Mouse (Mus musculus): ENCODE results near the gene Urah.
A peak's percentile ranks its signal among the peaks of the same experiment; 100 is the strongest.

The Urah gene

GRCm38 (mm10) chr7:140844905-140845665 is 10.3 kb downstream of the Urah start, which contains the start of gene Scgb1c1:
Gene Scgb1c1, plus strand, starts transcription at chr7:140845547.
- peaks cover 18% of the 10 kb centered on the region; the same call in 1 of the 2 replicates for H3K27me3 ChIP-seq (ENCODE audit: insufficient read depth, low read length)
- H3K4me1 ChIP-seq (replicated peaks; ENCODE audit: low read depth, low read length): peaks cover 88% of the 10 kb centered on the region
- H3K9me3 ChIP-seq (ENCODE audit: low read length): no peaks in the 10 kb centered on the region
- H3K36me3 ChIP-seq (ENCODE audit: insufficient read depth, low read length): no peaks in the 10 kb centered on the region
- peak within 1 kb of the TSS; percentile 10; the same call in 1 of the 2 replicates for H3K4me3 ChIP-seq (replicated peaks; ENCODE audit: low read length)
- TF ChIP-seq CTCF (conservative IDR thresholded peaks at IDR 0.05; ENCODE audit: low read length) (peak; percentile 62), NANOG (IDR thresholded peaks at IDR 0.05; ENCODE audit: borderline replicate concordance, low read length) (no peak), POU5F1 (IDR thresholded peaks at IDR 0.05; ENCODE audit: borderline replicate concordance, low read length) (no peak)

GRCm38 (mm10) chr7:140845683-140846082 is 10.9 kb downstream of the Urah start:
- H3K36me3 ChIP-seq (ENCODE audit: insufficient read depth, low read length): peaks cover 4% of the 10 kb centered on the region; the same call in 1 of the 2 replicates
- no peaks in the 10 kb centered on the region for H3K9me3 ChIP-seq (ENCODE audit: low read length)
- H3K27me3 ChIP-seq (ENCODE audit: insufficient read depth, low read length): peaks cover 16% of the 10 kb centered on the region; the same call in 1 of the 2 replicates
- H3K4me1 ChIP-seq (replicated peaks; ENCODE audit: low read depth, low read length): peaks cover 88% of the 10 kb centered on the region
- TF ChIP-seq POU5F1 (IDR thresholded peaks at IDR 0.05; ENCODE audit: borderline replicate concordance, low read length) (no peak), CTCF (conservative IDR thresholded peaks at IDR 0.05; ENCODE audit: low read length) (peak; percentile 29), NANOG (IDR thresholded peaks at IDR 0.05; ENCODE audit: borderline replicate concordance, low read length) (no peak)
- H3K4me3 ChIP-seq (replicated peaks; ENCODE audit: low read length): peak overlapping the region; percentile 10; the same call in 1 of the 2 replicates

- Histone ChIP-seq H3K27me3 (ENCODE audit: insufficient read depth, low read length) (peaks cover 16% of the 10 kb centered on the region; the same call in 1 of the 2 replicates), H3K4me1 (replicated peaks; ENCODE audit: low read depth, low read length) (peaks cover 86% of the 10 kb centered on the region), H3K9me3 (ENCODE audit: low read length) (no peaks in the 10 kb centered on the region), H3K36me3 (ENCODE audit: insufficient read depth, low read length) (peaks cover 12% of the 10 kb centered on the region), H3K4me3 (replicated peaks; ENCODE audit: low read length) (0 out of 2 replicates have a peak overlapping the region, but pooled peaks have one; percentile 1)
- no peak for TF ChIP-seq CTCF (conservative IDR thresholded peaks at IDR 0.05; ENCODE audit: low read length)
These were observed 11.9 kb downstream of the Urah start for GRCm38 (mm10) chr7:140846676-140847075.

- Histone ChIP-seq H3K4me3 (replicated peaks; ENCODE audit: low read length) (no peak within 1 kb of the TSS), H3K36me3 (ENCODE audit: insufficient read depth, low read length) (peaks cover 25% of the 10 kb centered on the region), H3K4me1 (replicated peaks; ENCODE audit: low read depth, low read length) (peaks cover 86% of the 10 kb centered on the region), H3K9me3 (ENCODE audit: low read length) (no peaks in the 10 kb centered on the region), H3K27me3 (ENCODE audit: insufficient read depth, low read length) (peaks cover 9% of the 10 kb centered on the region; the same call in 1 of the 2 replicates)
- TF ChIP-seq NANOG (IDR thresholded peaks at IDR 0.05; ENCODE audit: borderline replicate concordance, low read length): no peak
- TF ChIP-seq POU5F1 (IDR thresholded peaks at IDR 0.05; ENCODE audit: borderline replicate concordance, low read length): no peak
- no peak for TF ChIP-seq CTCF (conservative IDR thresholded peaks at IDR 0.05; ENCODE audit: low read length)
These were observed 13.2 kb downstream of the Urah start, which contains the start of gene Odf3 for GRCm38 (mm10) chr7:140847755-140848580. Gene Odf3, plus strand, starts transcription at chr7:140847805.

GRCm38 (mm10) chr7:140848591-140848990 is 13.8 kb downstream of the Urah start:
- no peaks in the 10 kb centered on the region for H3K9me3 ChIP-seq (ENCODE audit: low read length)
- no peak for TF ChIP-seq CTCF (conservative IDR thresholded peaks at IDR 0.05; ENCODE audit: low read length)
- TF ChIP-seq NANOG (IDR thresholded peaks at IDR 0.05; ENCODE audit: borderline replicate concordance, low read length): no peak
- TF ChIP-seq POU5F1 (IDR thresholded peaks at IDR 0.05; ENCODE audit: borderline replicate concordance, low read length): no peak
- H3K36me3 ChIP-seq (ENCODE audit: insufficient read depth, low read length): peaks cover 32% of the 10 kb centered on the region
- no peak overlapping the region for H3K4me3 ChIP-seq (replicated peaks; ENCODE audit: low read length)
- H3K27me3 ChIP-seq (ENCODE audit: insufficient read depth, low read length): peaks cover 5% of the 10 kb centered on the region; the same call in 1 of the 2 replicates
- H3K4me1 ChIP-seq (replicated peaks; ENCODE audit: low read depth, low read length): peaks cover 88% of the 10 kb centered on the region

- no peak overlapping the region for H3K4me3 ChIP-seq (replicated peaks; ENCODE audit: low read length)
- H3K27me3 ChIP-seq (ENCODE audit: insufficient read depth, low read length): no peaks in the 10 kb centered on the region; the same call in 1 of the 2 replicates
- no peaks in the 10 kb centered on the region for H3K9me3 ChIP-seq (ENCODE audit: low read length)
- H3K36me3 ChIP-seq (ENCODE audit: insufficient read depth, low read length): peaks cover 52% of the 10 kb centered on the region
- no peak for TF ChIP-seq NANOG (IDR thresholded peaks at IDR 0.05; ENCODE audit: borderline replicate concordance, low read length)
- TF ChIP-seq CTCF (conservative IDR thresholded peaks at IDR 0.05; ENCODE audit: low read length): no peak
- TF ChIP-seq POU5F1 (IDR thresholded peaks at IDR 0.05; ENCODE audit: borderline replicate concordance, low read length): no peak
- peaks cover 79% of the 10 kb centered on the region for H3K4me1 ChIP-seq (replicated peaks; ENCODE audit: low read depth, low read length)
These were observed 17.1 kb downstream of the Urah start for GRCm38 (mm10) chr7:140851916-140852315.

GRCm38 (mm10) chr7:140853386-140853785 is 18.6 kb downstream of the Urah start:
- H3K4me1 ChIP-seq (replicated peaks; ENCODE audit: low read depth, low read length): peaks cover 74% of the 10 kb centered on the region
- H3K4me3 ChIP-seq (replicated peaks; ENCODE audit: low read length): peak overlapping the region; percentile 90
- H3K9me3 ChIP-seq (ENCODE audit: low read length): no peaks in the 10 kb centered on the region
- H3K36me3 ChIP-seq (ENCODE audit: insufficient read depth, low read length): peaks cover 57% of the 10 kb centered on the region
- no peak for TF ChIP-seq POU5F1 (IDR thresholded peaks at IDR 0.05; ENCODE audit: borderline replicate concordance, low read length)
- no peak for TF ChIP-seq CTCF (conservative IDR thresholded peaks at IDR 0.05; ENCODE audit: low read length)
- TF ChIP-seq NANOG (IDR thresholded peaks at IDR 0.05; ENCODE audit: borderline replicate concordance, low read length): no peak
- H3K27me3 ChIP-seq (ENCODE audit: insufficient read depth, low read length): no peaks in the 10 kb centered on the region

GRCm38 (mm10) chr7:140854483-140854882 is 19.7 kb downstream of the Urah start:
- Histone ChIP-seq H3K9me3 (ENCODE audit: low read length) (no peaks in the 10 kb centered on the region), H3K4me1 (replicated peaks; ENCODE audit: low read depth, low read length) (peaks cover 81% of the 10 kb centered on the region), H3K4me3 (replicated peaks; ENCODE audit: low read length) (peak overlapping the region; percentile 90), H3K27me3 (ENCODE audit: insufficient read depth, low read length) (no peaks in the 10 kb centered on the region), H3K36me3 (ENCODE audit: insufficient read depth, low read length) (peaks cover 68% of the 10 kb centered on the region)
- no peak for TF ChIP-seq CTCF (conservative IDR thresholded peaks at IDR 0.05; ENCODE audit: low read length)
- TF ChIP-seq NANOG (IDR thresholded peaks at IDR 0.05; ENCODE audit: borderline replicate concordance, low read length): no peak
- TF ChIP-seq POU5F1 (IDR thresholded peaks at IDR 0.05; ENCODE audit: borderline replicate concordance, low read length): no peak
